Comparison of ENCODE assay signal across 8 mouse cellular contexts in the genomic region with DNA sequence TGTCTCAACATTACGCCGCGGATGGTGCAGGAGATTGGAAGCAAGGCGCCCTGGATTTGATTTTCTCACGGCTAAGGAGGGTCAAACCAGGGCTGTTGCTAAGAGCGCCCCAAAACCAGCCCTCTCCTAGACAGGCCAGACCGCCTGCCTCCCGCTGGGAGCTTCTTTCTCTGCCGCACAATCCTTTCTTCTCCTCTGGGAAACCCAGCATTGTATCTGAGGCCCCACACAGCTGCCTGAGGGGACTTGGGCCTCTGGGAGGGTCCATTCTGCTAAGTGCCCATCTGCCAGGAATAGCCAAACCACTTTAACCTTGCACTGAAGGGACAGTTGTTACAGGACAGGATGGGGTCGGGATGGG. TPM values are rescaled to one million over a fixed set of nuclear protein-coding genes. Genes with fewer than 3 reads are reported as not detected.
DNase-seq lines count a peak whose midpoint lies in the region; ATAC-seq and TF ChIP-seq lines count a peak whose summit lies in the region.

No protein-coding gene starts in this region.

- peak overlapping the region; percentile 90 for H3K4me2 ChIP-seq in heart, postnatal 0 days (ENCODE audit: low read depth, low read length)
- H3K4me2 ChIP-seq in forebrain, embryonic 15.5 days (replicated peaks): peak overlapping the region; percentile 75
- H3K4me2 ChIP-seq in liver, postnatal 0 days (ENCODE audit: low read depth, low read length): peak overlapping the region; percentile 70

- peaks cover 8% of the 10 kb centered on the region for H3K36me3 ChIP-seq in heart, postnatal 0 days (replicated peaks; ENCODE audit: control insufficient read depth, insufficient read depth, low read length)
- H3K36me3 ChIP-seq in forebrain, embryonic 15.5 days: peaks cover 15% of the 10 kb centered on the region
- no peaks in the 10 kb centered on the region; the same call in 1 of the 2 replicates for H3K36me3 ChIP-seq in liver, postnatal 0 days (replicated peaks; ENCODE audit: insufficient read depth, low read length)

- no peak for TF ChIP-seq CTCF in heart, postnatal 0 days (IDR thresholded peaks at IDR 0.05; ENCODE audit: low read depth)
- no peak for TF ChIP-seq CTCF in liver, postnatal 0 days (IDR thresholded peaks at IDR 0.05; ENCODE audit: low read depth)

- TF ChIP-seq EP300 in heart, postnatal 0 days (IDR thresholded peaks at IDR 0.05; ENCODE audit: low read depth): no peak
- no peak for TF ChIP-seq EP300 in liver, postnatal 0 days (IDR thresholded peaks at IDR 0.05; ENCODE audit: low read depth)

- WGBS in heart, postnatal 0 days: 2% methylated on average over 10 of the region's 10 CpGs
- WGBS in forebrain, embryonic 15.5 days: 1% methylated on average over 10 of the region's 10 CpGs
- WGBS in liver, postnatal 0 days (ENCODE audit: insufficient replicate concordance): 4% methylated on average over 10 of the region's 10 CpGs

- ATAC-seq in heart, postnatal 0 days (ENCODE audit: insufficient read depth, low read depth): peak; percentile 17; the same call in 1 of the 2 replicates
- ATAC-seq in forebrain, embryonic 15.5 days (replicated peaks): peak; percentile 69
- no peak for ATAC-seq in liver, postnatal 0 days

- H3K27ac ChIP-seq in heart, postnatal 0 days (ENCODE audit: low read depth): no peak overlapping the region
- no peak overlapping the region for H3K27ac ChIP-seq in brown adipose tissue, adult 24 weeks (replicated peaks; ENCODE audit: low read depth, low read length)
- H3K27ac ChIP-seq in forebrain, embryonic 15.5 days (replicated peaks): peak overlapping the region; percentile 96
- H3K27ac ChIP-seq in liver, postnatal 0 days (ENCODE audit: low read depth): no peak overlapping the region

- no peaks in the 10 kb centered on the region for H3K27me3 ChIP-seq in heart, postnatal 0 days (ENCODE audit: control insufficient read depth, insufficient read depth, low read length)
- no peaks in the 10 kb centered on the region for H3K27me3 ChIP-seq in forebrain, embryonic 15.5 days
- peaks cover 11% of the 10 kb centered on the region; the same call in 1 of the 2 replicates for H3K27me3 ChIP-seq in liver, postnatal 0 days (ENCODE audit: insufficient read depth, low read length)

- H3K9me3 ChIP-seq in heart, postnatal 0 days (replicated peaks; ENCODE audit: control insufficient read depth, low read length): no peaks in the 10 kb centered on the region
- H3K9me3 ChIP-seq in forebrain, embryonic 15.5 days: no peaks in the 10 kb centered on the region
- H3K9me3 ChIP-seq in liver, postnatal 0 days (ENCODE audit: low read length): no peaks in the 10 kb centered on the region

- H3K4me3 ChIP-seq in heart, postnatal 0 days (ENCODE audit: low read depth, low read length): peak overlapping the region; percentile 47
- H3K4me3 ChIP-seq in brown adipose tissue, adult 24 weeks (ENCODE audit: insufficient read depth, low read depth, low read length): peak overlapping the region; percentile 37
- peak overlapping the region; percentile 60 for H3K4me3 ChIP-seq in forebrain, embryonic 15.5 days
- H3K4me3 ChIP-seq in liver, postnatal 0 days (ENCODE audit: low read depth, low read length): peak overlapping the region; percentile 41

- 0 out of 2 replicates have a peak, but pooled peaks cover 7% of the 10 kb centered on the region for H3K4me1 ChIP-seq in heart, postnatal 0 days (ENCODE audit: control insufficient read depth, insufficient read depth)
- H3K4me1 ChIP-seq in brown adipose tissue, adult 24 weeks (ENCODE audit: control insufficient read depth, insufficient read depth, insufficient read length, low read length): no peaks in the 10 kb centered on the region
- peaks cover 38% of the 10 kb centered on the region for H3K4me1 ChIP-seq in forebrain, embryonic 15.5 days
- H3K4me1 ChIP-seq in liver, postnatal 0 days (ENCODE audit: insufficient read depth): peaks cover 6% of the 10 kb centered on the region

- H3K9ac ChIP-seq in heart, postnatal 0 days (replicated peaks; ENCODE audit: low read depth, low read length): peak overlapping the region; percentile 36; the same call in 1 of the 2 replicates
- peak overlapping the region; percentile 81 for H3K9ac ChIP-seq in forebrain, embryonic 15.5 days (replicated peaks)
- H3K9ac ChIP-seq in liver, postnatal 0 days (replicated peaks): no peak overlapping the region; the same call in 1 of the 2 replicates

- DNase-seq in heart, postnatal 0 days (ENCODE audit: low spot score): peak; percentile 7
- no peak for DNase-seq in heart, adult 9 months (ENCODE audit: low spot score in 2 of 2)
- no peak for DNase-seq in liver, postnatal 0 days
- DNase-seq in thymus, adult 18-20 months: no peak
- DNase-seq in frontal cortex, postnatal 10 days (ENCODE audit: low spot score in 2 of 2): no peak
- DNase-seq in urinary bladder, postnatal 14 days (ENCODE audit: low spot score): no peak

RNA-seq across cellular contexts. Expression of a gene that starts 0.3 kb away (rescaled TPM):
- 1.3 TPM in 1 of 2 replicates, not detected in the other for total RNA-seq in heart, postnatal 0 days (2014; rRNA removed; ENCODE audit: low replicate concordance)
- polyA plus RNA-seq in heart, postnatal 0 days (2015; fragmentation: Nextera tagmentation; extraction: Ambion mirVana): 0.57 and 0.82 TPM in 2 replicates
- polyA plus RNA-seq in brown adipose tissue, adult 24 weeks (2012; ENCODE audit: insufficient read depth, insufficient read length, missing spikeins): not detected in 2 replicates
- polyA plus RNA-seq in forebrain, embryonic 15.5 days (2015; fragmentation: Nextera tagmentation; extraction: Ambion mirVana): 490 and 501 TPM in 2 replicates
- 0.08 TPM in 1 of 2 replicates, not detected in the other for polyA plus RNA-seq in liver, postnatal 0 days (2015; fragmentation: Nextera tagmentation; extraction: Ambion mirVana)

RNA-seq across cellular contexts. Expression of a gene that starts 18.0 kb away (rescaled TPM):
- 8.7 and 10.4 TPM in 2 replicates for total RNA-seq in heart, postnatal 0 days (2014; rRNA removed; ENCODE audit: low replicate concordance)
- polyA plus RNA-seq in heart, postnatal 0 days (2015; fragmentation: Nextera tagmentation; extraction: Ambion mirVana): 30.8 and 32.8 TPM in 2 replicates
- polyA plus RNA-seq in brown adipose tissue, adult 24 weeks (2012; ENCODE audit: insufficient read depth, insufficient read length, missing spikeins): 9.8 and 18.2 TPM in 2 replicates
- polyA plus RNA-seq in forebrain, embryonic 15.5 days (2015; fragmentation: Nextera tagmentation; extraction: Ambion mirVana): 39.8 and 43.3 TPM in 2 replicates
- polyA plus RNA-seq in liver, postnatal 0 days (2015; fragmentation: Nextera tagmentation; extraction: Ambion mirVana): 13.9 TPM in 2 replicates

RNA-seq across cellular contexts. Expression of a gene that starts 31.3 kb away (rescaled TPM):
- not detected in 2 replicates for total RNA-seq in heart, postnatal 0 days (2014; rRNA removed; ENCODE audit: low replicate concordance)
- not detected in 2 replicates for polyA plus RNA-seq in heart, postnatal 0 days (2015; fragmentation: Nextera tagmentation; extraction: Ambion mirVana)
- not detected in 2 replicates for polyA plus RNA-seq in brown adipose tissue, adult 24 weeks (2012; ENCODE audit: insufficient read depth, insufficient read length, missing spikeins)
- polyA plus RNA-seq in forebrain, embryonic 15.5 days (2015; fragmentation: Nextera tagmentation; extraction: Ambion mirVana): 0.39 and 0.65 TPM in 2 replicates
- polyA plus RNA-seq in liver, postnatal 0 days (2015; fragmentation: Nextera tagmentation; extraction: Ambion mirVana): 0.14 TPM in 2 replicates

Comparison
In these comparisons a context has a peak if more than half of its experiments do, and no peak if none do; other contexts are left out.
1. RNA of a gene that starts 0.3 kb away (polyA plus RNA-seq): 490 to 501 TPM in forebrain, embryonic 15.5 days; 0.57 to 0.82 TPM in heart, postnatal 0 days, not detected in brown adipose tissue, adult 24 weeks and 0.08 TPM in liver, postnatal 0 days; every median in the first group is over 100 times any median in the second.
2. Peak in every context shown above with its lines, with median percentiles within 50 percentile points of each other: H3K4me2 ChIP-seq and H3K4me3 ChIP-seq.